Mouse (Mus musculus) A20 (cell line): ENCODE data around the gene Frmpd1.

Experiments used
- DNase-seq: peaks from one replicate; pipeline ENCODE4 v3.0.0-alpha.2; 2011; ENCODE audit warnings: low read depth, low spot score

Gene Frmpd1

GRCm38 (mm10) chr4:45241330-45241729 lies 56.7 kb downstream of the Frmpd1 start:
- no peak for DNase-seq

GRCm38 (mm10) chr4:45242163-45242562 lies 57.5 kb downstream of the Frmpd1 start:
- no peak for DNase-seq

GRCm38 (mm10) chr4:45243211-45243902 lies 58.7 kb downstream of the Frmpd1 start:
- no peak for DNase-seq

- no peak for DNase-seq
Measured at GRCm38 (mm10) chr4:45251265-45251664, 66.6 kb downstream of the Frmpd1 start.

GRCm38 (mm10) chr4:45252861-45253262 lies 68.2 kb downstream of the Frmpd1 start:
- DNase-seq: no peak

GRCm38 (mm10) chr4:45253839-45254601 lies 69.3 kb downstream of the Frmpd1 start:
- DNase-seq: no peak

GRCm38 (mm10) chr4:45259232-45259832 lies 74.7 kb downstream of the Frmpd1 start:
- DNase-seq: no peak

GRCm38 (mm10) chr4:45261551-45261950 lies 76.9 kb downstream of the Frmpd1 start:
- no peak for DNase-seq

GRCm38 (mm10) chr4:45267883-45268282 lies 83.2 kb downstream of the Frmpd1 start:
- no peak for DNase-seq

- no peak for DNase-seq
Measured at GRCm38 (mm10) chr4:45271041-45271452, 86.4 kb downstream of the Frmpd1 start.

- no peak for DNase-seq
Measured at GRCm38 (mm10) chr4:45275770-45276169, 91.1 kb downstream of the Frmpd1 start.

GRCm38 (mm10) chr4:45279292-45279691 lies 94.6 kb downstream of the Frmpd1 start:
- no peak for DNase-seq

GRCm38 (mm10) chr4:45279981-45280548 lies 95.4 kb downstream of the Frmpd1 start:
- DNase-seq: peak; percentile 69

- DNase-seq: peak; percentile 45
Measured at GRCm38 (mm10) chr4:45286318-45286717, 101.6 kb downstream of the Frmpd1 start.

- no peak for DNase-seq
Measured at GRCm38 (mm10) chr4:45287906-45288305, 103.2 kb downstream of the Frmpd1 start.

- DNase-seq: peak; percentile 87
Measured at GRCm38 (mm10) chr4:45296662-45297564, 112.2 kb downstream of the Frmpd1 start, which contains the start of gene Trmt10b. TSS of gene Trmt10b (plus strand) at chr4:45297127.

- DNase-seq: no peak
Measured at GRCm38 (mm10) chr4:45305536-45305935, 120.9 kb downstream of the Frmpd1 start.

GRCm38 (mm10) chr4:45308046-45308445 lies 123.4 kb downstream of the Frmpd1 start:
- DNase-seq: no peak

- DNase-seq: no peak
Measured at GRCm38 (mm10) chr4:45308606-45309005, 123.9 kb downstream of the Frmpd1 start.

GRCm38 (mm10) chr4:45311056-45311455 lies 126.4 kb downstream of the Frmpd1 start:
- DNase-seq: no peak

GRCm38 (mm10) chr4:45320159-45320816 lies 135.6 kb downstream of the Frmpd1 start:
- DNase-seq: peak; percentile 92
